Comparison of ENCODE assay signal across 8 mouse cellular contexts in genomic region chr11:73018471-73019146, GRCm38 (mm10). TPM values are rescaled to one million over a fixed set of nuclear protein-coding genes. Genes with fewer than 3 reads are reported as not detected.
A peak's percentile ranks its signal among the peaks of the same experiment; 100 is the strongest.
DNase-seq lines count a peak whose midpoint lies in the region; ATAC-seq lines count a peak whose summit lies in the region.

Camkk1 (plus strand) TSS chr11:73019008.

- H3K9ac ChIP-seq in intestine, embryonic 15.5 days = peak within 1 kb of the TSS; percentile 69

- under 1% methylated on average over 57 of the region's 57 CpGs for WGBS in intestine, embryonic 15.5 days

- no peaks in the 10 kb centered on the region for H3K36me3 ChIP-seq in intestine, embryonic 15.5 days

- intact Hi-C loops in gastrocnemius, postnatal 36 days (cut with DNase I) = no loop called here
- intact Hi-C loops in left cerebral cortex, postnatal 14 days (cut with DNase I) = no loop called here

- H3K27me3 ChIP-seq in intestine, embryonic 15.5 days (replicated peaks) = peaks cover 16% of the 10 kb centered on the region; the same call in 1 of the 2 replicates

- ATAC-seq in intestine, embryonic 15.5 days = peak; percentile 98

- DNase-seq in adrenal gland, adult 2 months = peak; percentile 97
- DNase-seq in embryo, embryonic 10.5 days (ENCODE audit: low spot score) = peak; percentile 93
- DNase-seq in gastrocnemius, postnatal 36 days = peak; percentile 84 to 92
- DNase-seq in left cerebral cortex, postnatal 14 days (ENCODE audit: low spot score in 2 of 2) = peak; percentile 95
- DNase-seq in mesoderm, embryonic 11.5 days (ENCODE audit: low read depth, low spot score) = peak; percentile 93
- DNase-seq in right cerebral cortex, postnatal 25 days = peak; percentile 97
- DNase-seq in urinary bladder, postnatal 36 days (ENCODE audit: low spot score in 2 of 2) = peak; percentile 83 to 91

- H3K27ac ChIP-seq in intestine, embryonic 15.5 days = no peak within 1 kb of the TSS

- peaks cover 34% of the 10 kb centered on the region for H3K4me1 ChIP-seq in intestine, embryonic 15.5 days (replicated peaks)

- H3K4me3 ChIP-seq in intestine, embryonic 15.5 days (replicated peaks) = peak within 1 kb of the TSS; percentile 74

- H3K4me2 ChIP-seq in intestine, embryonic 15.5 days (replicated peaks) = peak within 1 kb of the TSS; percentile 98

- H3K9me3 ChIP-seq in intestine, embryonic 15.5 days = no peaks in the 10 kb centered on the region

RNA-seq across cellular contexts. Expression of gene Camkk1, which starts in this region (rescaled TPM):
- total RNA-seq in adrenal gland, adult 2 months (2021) = 1 to 10 TPM; 1.8 to 9.8 TPM
- 2.2 and 3.2 TPM in 2 replicates for polyA plus RNA-seq in adrenal gland, adult 2 months (2012; rRNA removed)
- total RNA-seq in gastrocnemius, postnatal 36 days (2021) = 1 to 10 TPM in 1 of 2 experiments, under 1 TPM in 1; 0.71 to 1.2 TPM
- polyA plus RNA-seq in intestine, embryonic 15.5 days (2015; fragmentation: Nextera tagmentation; extraction: Ambion mirVana) = 8.5 and 8.6 TPM in 2 replicates
- total RNA-seq in left cerebral cortex, postnatal 14 days (2021) = 10 to 100 TPM; 47.2 to 53.4 TPM

Comparison
In these comparisons a context has a peak if more than half of its experiments do, and no peak if none do; other contexts are left out.
1. RNA of gene Camkk1 (total RNA-seq): 47.2 to 53.4 TPM in left cerebral cortex, postnatal 14 days; 1.8 to 9.8 TPM in adrenal gland, adult 2 months and 0.71 to 1.2 TPM in gastrocnemius, postnatal 36 days; every median in the first group is over 4 times any median in the second.
2. Peak in every context shown above with its lines, with median percentiles within 50 percentile points of each other: DNase-seq.